ENCODE assay signal across 1 mouse cellular context in genomic region chr15:99596841-99597240, GRCm38 (mm10).
TF ChIP-seq lines count a peak whose summit lies in the region.

No protein-coding gene starts in this region.

TF ChIP-seq in ES-E14, 5 proteins besides CTCF, POLR2A, EP300 and RAD21:
- TF ChIP-seq ZNF384 (IDR thresholded peaks at IDR 0.05; ENCODE audit: low read depth, low read length): no peak
- TF ChIP-seq ZC3H11A (IDR thresholded peaks at IDR 0.05; ENCODE audit: borderline replicate concordance, low read depth, low read length): no peak
- no peak for TF ChIP-seq MAFK (IDR thresholded peaks at IDR 0.05; ENCODE audit: insufficient read depth, low read depth, low read length)
- no peak for TF ChIP-seq HCFC1 (IDR thresholded peaks at IDR 0.05; ENCODE audit: borderline replicate concordance, insufficient read depth, low read length)
- no peak for TF ChIP-seq CHD2 (IDR thresholded peaks at IDR 0.05; ENCODE audit: low read depth, low read length)
